Mouse (Mus musculus) layer of hippocampus, postnatal 10 days (tissue): Measurements from ENCODE around the gene Gm49336. TPM values are rescaled to one million over a fixed set of nuclear protein-coding genes. Genes with fewer than 3 reads are reported as not detected.

ENCODE experiments used
- DNase-seq, 2 experiments: peaks; one replicate each; pipeline ENCODE4 v3.0.0; 2021; ENCODE audit warnings: low spot score in 2 of 2
- total RNA-seq, 2 experiments: library from RNA; stranded (reverse); gene quantifications; 2 replicates each; pipeline ENCODE4 v1.2.3; 2021

Gene Gm49336
- total RNA-seq, 2 experiments from 2014 or later = 98.5 to 110 TPM

- no peak for DNase-seq
Observed at GRCm38 (mm10) chr14:60250366-60250765, 941 bp downstream of the Gm49336 start.

GRCm38 (mm10) chr14:60238551-60238950 lies 12.8 kb downstream of the Gm49336 start:
- no peak for DNase-seq

- DNase-seq = peak; percentile 29 to 40
Observed at GRCm38 (mm10) chr14:60219886-60220285, 31.4 kb downstream of the Gm49336 start.

- DNase-seq = no peak
Observed at GRCm38 (mm10) chr14:60217616-60218015, 33.7 kb downstream of the Gm49336 start.

DNA sequence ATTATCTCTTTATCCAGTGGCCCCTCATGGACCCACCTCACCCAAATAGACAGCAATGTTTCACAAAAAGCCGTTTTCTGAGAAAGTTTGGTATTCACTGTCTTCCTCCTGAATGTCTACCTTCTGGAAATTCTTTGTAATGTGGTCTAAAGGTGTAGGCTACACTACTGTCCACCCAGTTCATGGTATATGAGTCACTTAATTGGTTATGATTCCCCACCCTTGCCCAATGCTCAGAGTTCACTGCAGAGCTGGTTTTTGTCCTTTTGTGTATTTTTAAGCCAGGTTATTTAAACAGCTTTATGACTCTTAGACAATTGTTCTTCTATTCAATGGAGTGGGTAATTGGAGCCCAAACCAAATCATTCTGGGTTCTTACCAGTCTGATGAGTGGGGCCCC lies 35.2 kb downstream of the Gm49336 start:
- DNase-seq = no peak

DNA sequence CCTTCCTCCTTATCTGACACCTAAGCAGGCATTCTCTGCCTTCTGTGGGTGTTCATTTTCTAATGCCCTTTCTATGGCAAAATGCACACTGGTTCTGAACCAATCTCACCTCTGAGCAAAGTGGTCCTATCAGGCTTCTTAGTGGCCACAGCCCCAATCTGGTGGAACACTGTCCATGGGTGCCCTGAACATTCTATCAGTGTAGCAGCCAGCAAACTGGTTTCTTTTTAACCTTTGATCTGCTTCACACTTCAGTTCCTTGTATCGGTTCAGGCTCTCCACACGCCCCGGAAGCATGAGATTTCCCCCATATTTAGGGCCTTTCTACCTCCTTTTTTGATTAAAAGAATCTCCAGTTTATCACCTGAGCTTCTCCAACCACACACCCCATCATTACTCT lies 36.3 kb downstream of the Gm49336 start:
- no peak for DNase-seq

GRCm38 (mm10) chr14:60214040-60214439 lies 37.3 kb downstream of the Gm49336 start:
- no peak for DNase-seq

GRCm38 (mm10) chr14:60209166-60209565 lies 42.1 kb downstream of the Gm49336 start:
- no peak for DNase-seq

DNA sequence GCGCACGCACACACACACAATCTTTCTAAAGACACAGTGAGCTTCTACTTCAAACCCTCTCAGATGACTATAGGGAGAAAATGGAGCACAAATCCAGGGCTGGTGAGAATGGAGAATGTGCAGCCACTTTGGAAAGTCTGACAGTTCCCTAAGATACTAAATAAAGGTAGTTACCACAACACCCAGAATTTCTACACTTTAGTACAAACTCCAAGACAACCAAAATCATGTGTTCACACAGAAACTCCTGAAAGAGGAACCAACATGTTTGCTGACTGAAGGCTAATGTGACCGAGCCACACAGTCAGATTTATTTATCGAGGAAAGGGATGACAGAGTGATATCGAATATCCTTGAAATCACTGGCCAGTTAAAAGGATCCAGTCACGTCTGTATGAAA lies 46.3 kb downstream of the Gm49336 start:
- no peak for DNase-seq

DNA sequence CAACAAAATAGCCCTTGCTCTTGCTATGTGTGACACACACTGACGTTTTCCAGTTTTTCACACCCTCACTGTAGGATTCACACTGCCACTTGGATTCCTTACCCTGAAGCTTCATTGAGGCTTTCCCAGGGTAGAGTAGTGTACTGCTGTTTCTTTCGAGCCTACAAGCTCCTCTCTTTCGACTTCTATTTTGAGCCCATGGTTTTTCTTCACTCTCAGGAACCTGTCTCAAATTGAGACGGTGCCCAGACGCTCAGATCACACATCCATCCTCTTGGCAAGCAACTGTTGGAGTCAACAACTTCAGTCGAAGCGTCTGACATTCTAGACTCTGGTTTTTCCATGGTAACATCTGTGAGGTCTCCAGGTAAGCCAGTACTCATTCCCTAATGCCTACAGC lies 54.4 kb downstream of the Gm49336 start, which contains the start of gene Atp8a2:
Gene Atp8a2, minus strand, starts transcription at position 296 of the 400 bp plus-strand sequence.
- no peak for DNase-seq

GRCm38 (mm10) chr14:60195999-60196398 lies 55.3 kb downstream of the Gm49336 start:
- no peak for DNase-seq

DNA sequence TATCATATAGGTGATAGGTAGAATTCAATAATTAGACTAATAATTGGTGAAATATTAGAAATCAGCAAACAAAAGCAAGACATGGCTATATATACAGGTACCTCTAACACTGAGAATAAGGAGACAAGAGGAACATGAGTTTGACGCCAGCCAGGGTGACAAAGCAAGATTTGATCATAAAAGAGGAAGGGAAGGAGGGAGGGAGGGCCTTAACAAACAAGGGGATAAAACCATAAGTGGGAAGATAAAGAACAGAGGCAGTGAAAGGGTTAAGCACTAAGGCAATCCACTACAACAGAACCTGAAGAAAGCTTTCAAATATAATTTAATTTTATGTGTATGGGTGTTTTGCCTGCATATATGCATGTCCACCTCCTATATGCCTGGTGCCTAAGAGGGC lies 56.7 kb downstream of the Gm49336 start:
- DNase-seq = no peak

DNA sequence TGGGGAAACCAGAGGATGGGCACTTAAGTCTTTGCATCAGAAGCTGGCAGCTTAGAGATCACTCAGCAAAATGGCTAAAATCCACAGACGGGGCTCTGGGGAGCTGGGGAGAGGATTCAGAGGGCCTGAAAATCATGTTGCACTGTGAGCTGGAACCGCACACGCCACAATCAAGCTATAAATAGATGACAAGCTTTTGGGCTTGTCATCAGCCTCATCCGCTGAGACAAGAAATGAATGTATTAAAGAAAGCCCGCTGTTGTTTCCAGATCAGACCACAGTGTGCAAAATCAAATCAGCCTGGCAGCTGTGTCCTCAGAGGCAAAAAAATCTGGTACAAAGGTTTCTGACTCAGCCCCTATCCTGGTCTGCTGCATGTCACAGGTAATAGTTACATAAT lies 61.5 kb downstream of the Gm49336 start:
- DNase-seq = no peak

GRCm38 (mm10) chr14:60188201-60188825 lies 63.0 kb downstream of the Gm49336 start:
- DNase-seq = no peak

DNA sequence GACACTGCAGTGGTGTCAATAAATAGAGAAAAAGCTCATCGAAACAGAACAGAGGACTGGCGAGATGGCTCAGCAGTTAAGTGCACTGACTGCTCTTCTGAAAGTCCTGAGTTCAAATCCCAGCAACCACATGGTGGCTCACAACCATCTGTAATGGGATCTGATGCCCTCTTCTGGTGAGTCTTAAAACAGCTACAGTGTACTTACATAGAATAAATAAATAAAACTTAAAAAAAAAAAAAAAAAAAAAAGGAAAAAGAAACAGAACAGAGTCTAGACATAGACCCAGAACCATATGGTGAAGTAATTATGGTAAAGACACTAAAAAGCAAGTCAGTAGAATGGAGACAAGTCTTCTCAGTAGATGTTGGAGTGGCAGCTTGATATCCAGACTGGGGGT lies 70.0 kb downstream of the Gm49336 start:
- DNase-seq = no peak

DNA sequence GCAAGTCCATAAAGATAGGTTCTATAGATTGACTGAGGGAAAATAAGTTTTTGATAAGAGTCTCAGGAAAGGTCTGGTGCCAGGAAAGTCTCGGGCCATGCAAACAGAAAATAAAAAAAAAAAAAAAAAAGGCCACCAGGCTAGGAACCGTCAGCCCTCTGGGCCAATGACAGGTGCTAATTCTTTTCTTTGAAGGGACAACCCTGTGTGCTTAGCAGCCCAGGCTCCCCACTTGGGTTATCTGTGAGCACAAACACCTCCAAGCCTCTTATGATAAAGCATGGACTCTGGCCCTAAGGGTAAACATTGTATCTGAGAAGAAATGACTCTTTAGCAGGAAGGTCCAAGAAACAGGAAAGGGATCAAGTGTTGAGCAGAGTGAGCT lies 72.7 kb downstream of the Gm49336 start:
- DNase-seq = no peak

GRCm38 (mm10) chr14:60177614-60178570 lies 73.4 kb downstream of the Gm49336 start:
- DNase-seq = peak in 1 of 2 experiments; percentile 59

- DNase-seq = peak; percentile 61 to 70
Observed at GRCm38 (mm10) chr14:60176891-60177613, 74.3 kb downstream of the Gm49336 start.

- no peak for DNase-seq
Observed at GRCm38 (mm10) chr14:60176469-60176890, 74.8 kb downstream of the Gm49336 start.

DNA sequence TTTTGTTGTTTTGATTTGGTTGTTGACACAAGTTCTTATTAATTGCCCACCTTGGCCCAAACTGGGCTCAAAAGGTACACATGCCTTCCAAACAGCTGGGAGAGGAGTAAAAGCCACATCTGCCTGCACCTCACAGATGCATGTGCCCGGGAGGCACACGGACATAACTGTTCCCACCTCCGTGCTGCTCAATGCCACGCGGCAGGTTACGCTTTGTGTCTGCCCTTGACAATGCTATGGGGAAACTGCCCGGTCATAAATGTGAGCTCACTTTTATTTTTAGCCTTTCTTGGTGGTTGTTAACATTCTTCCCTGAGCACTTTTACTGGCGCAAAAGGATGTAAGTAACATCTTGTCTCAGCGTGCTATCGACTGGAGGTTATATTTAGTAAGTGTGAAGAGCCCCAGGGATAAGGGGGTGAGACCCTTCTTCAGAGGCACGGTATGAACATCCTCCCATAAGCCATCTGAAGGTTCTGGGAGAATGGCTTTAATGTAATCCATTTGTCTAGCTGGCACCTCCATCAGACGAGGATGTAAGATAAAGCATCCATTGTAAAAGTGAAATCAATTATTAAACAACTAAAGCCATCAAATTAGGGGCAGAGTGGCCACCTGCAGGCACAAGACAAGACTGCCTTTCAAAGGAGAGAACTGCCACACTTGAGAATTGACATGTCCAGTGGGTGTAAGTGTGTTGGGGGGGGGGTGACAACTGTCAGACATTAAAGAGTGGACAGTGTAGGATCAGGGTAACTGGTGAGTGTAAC lies 78.8 kb downstream of the Gm49336 start:
- DNase-seq = no peak
